Mouse (Mus musculus) T-helper 1 cell (primary cell): ENCODE data around the gene Mrc2.

Source experiments
- in situ Hi-C: fragments of 300-600 bp; cut with MboI, MseI; formaldehyde crosslinking; loops from one replicate; pipeline ENCODE4 v1.15.1; 2025; ENCODE audit warnings: high pct_unique_total_duplicates

Mrc2 gene

DNA sequence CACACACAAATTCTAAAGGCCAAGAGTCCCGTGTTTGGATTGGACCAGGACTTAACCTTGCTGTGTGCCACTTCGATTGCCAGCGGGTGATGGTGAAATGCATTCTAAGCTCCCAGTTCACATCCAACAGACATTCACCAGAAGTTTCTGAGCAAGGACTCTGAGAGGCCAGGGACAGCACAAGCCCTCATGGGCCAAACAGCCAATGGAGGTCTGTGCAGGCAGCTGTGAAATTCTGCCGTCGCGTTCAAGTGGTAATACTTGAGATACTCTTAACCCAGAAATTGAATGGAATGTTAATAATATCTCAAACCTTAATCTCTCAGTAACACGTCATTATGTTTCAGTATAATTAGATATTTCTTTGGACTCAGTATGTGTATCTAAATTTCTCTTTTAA, 17.8 kb downstream of the Mrc2 start:
- in situ Hi-C loops = no loop called here

DNA sequence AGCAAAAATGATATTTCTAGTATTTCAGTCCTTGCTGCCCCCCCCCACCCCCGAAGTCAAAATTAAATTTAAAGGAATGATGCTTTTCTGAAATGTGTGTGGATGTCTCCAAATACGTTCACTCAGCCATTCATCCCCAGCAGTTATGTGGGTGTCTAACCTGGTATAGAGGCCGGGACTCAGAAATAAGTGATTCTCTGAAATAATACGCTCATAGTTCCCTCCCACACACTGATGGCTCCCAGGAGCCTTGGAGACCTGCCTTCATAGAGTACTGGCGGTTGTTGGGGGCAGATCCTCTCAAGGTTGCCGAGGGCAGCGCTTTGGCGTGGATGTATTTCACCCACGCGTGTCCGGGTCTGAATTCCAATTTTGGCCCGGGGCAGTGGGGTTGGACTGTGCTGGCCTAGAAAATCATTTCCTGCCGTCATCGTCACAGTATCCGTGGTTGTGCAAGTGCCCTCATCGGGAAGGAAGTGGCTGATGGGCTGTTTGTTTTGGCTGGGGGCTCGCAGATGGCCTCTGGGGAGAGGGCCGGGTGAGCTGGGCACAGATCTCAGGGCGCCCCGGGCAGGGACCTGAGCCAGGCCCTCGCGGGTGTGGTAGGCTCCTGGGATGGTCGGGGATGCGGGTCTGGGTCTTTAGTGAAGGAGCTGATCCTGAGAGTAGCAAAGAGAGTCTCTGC, 19.0 kb downstream of the Mrc2 start:
- in situ Hi-C loops = no loop called here

DNA sequence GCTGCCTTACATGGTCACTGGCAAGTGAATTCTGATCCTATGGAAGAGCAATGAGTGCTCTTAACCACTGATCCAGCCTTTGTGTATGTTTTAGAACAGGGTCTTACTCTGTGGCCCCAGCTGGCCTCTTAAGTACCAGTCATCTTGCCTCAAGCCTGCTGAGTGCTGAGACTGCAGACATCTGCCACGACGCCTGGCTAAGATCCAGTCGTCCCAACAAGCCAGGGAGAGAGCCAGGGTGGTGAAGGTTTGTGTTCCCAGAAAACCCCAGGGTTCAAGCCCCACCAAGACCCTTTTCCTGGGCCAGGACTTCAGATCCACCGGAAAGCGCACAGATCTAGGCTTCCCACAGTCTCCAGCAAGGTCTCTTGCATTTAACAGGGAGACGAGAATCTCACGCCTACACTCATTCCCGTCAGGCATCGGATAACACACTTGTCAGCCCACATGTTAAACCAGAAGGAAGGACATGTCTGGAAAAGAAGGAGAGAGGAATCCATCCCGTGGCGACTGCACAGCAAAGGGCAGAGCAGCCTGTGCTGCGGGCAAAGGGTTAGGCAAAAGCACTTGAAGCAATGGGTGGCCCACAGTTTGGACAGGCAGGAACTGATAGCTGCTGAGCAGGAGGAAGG, 20.0 kb downstream of the Mrc2 start:
- in situ Hi-C loops = no loop called here

DNA sequence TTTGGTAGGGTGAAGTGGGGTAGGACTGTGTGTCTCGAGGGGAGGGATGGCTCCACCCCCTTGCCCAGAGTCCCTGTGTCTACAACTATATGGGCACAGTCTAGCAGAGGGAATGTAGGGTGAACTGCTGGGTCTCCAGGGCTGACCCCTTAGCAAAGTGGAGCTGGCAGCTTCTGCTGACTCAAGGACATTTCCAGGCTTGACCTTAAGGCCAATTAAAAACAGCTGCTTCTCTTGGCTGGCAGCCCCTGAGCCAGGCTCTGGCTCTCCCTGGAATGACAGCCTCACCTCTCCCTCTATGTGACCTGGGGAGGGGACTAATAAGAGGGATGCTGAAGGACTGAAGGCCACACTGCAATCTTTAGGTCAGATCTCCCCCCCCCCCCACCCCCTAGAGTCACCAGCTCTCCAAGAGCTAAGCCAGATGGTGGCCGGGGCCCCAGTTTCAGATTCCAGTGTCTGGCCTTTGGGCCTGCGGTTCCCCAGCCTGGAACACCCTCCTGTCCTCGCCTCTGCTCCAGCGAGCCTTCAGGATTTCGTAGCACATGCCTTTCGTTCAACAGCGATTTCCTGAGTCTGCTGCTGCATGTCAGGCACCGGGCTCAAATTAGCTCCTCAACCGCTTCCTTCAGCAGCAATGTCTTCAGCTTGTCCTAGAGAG, 20.7 kb downstream of the Mrc2 start:
- in situ Hi-C loops = no loop called here

DNA sequence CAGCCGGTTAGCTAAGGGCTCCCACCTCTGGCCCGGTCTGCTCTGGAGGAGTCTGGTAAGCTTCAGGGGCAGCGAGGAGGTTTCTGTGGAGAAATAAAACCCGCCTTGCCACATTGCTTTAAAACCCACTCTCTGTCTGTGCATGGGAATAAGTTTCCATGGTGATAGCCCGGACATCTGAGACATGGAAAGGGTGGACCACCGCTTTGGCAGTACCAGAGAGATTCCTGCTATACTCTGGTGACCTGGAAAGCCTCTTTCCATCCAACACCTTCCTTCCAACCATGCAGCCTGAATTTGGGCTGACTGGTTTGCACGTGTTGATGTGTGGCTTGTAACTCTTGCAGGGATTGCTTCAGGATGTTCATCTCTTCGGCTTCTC, 21.2 kb downstream of the Mrc2 start:
- in situ Hi-C loops = no loop called here

DNA sequence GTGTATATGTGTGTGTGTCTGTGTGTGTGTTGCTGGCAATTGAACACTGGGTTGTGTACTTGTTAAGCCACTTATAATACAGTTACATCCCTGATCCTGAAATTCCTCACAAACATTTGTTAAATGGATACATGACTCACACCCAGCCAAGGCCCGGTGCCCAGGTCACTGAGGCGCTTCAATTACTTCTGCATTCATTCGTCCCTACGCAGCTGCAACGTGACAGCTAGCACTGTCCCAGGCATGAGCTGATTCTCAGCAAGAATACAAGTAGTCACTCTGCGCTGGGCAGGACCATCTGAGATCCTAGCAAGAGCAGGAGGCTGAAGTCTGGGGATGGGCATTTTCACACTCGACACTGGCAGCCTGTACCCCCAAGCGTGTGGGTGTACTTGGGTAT, 22.9 kb downstream of the Mrc2 start:
- in situ Hi-C loops = no loop called here

DNA sequence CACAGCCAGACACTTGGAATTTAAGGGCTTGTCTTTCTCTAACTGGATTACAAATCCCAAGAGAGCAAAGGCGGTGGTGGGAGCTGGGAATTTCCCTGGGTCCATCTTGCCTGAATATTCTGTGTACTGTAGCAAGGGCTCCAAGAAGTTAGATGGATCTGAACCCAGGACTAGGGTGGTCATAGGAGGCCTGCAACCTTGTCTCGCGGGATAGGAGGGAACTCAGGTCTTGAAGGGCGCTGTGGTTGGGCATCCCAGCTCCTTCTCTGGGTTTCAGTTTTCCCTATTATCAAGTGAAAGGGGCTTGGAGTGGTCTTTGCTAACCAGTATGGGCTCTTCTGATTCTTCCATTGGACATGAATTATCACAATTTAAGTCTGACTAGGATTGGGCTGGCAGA, 23.7 kb downstream of the Mrc2 start:
- in situ Hi-C loops = no loop called here

DNA sequence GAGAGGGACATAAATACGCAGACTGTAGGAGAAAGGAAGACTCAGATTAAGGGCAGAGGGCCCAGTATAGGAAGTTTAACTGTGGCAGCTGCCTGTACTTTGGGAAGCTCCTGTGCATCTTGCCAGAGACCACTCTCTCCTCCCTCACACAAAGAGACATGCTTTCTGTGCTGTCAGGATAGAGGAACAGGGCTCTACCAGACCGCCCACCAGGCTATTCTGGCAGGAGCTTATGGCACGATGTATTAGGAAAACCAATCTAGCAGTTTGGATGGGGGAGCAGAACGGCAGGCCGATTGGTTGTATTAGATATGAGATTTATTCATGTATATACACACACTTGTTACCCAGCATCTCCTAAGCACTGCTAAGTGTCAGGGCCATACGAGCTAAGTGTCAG, 25.3 kb downstream of the Mrc2 start:
- in situ Hi-C loops = no loop called here

DNA sequence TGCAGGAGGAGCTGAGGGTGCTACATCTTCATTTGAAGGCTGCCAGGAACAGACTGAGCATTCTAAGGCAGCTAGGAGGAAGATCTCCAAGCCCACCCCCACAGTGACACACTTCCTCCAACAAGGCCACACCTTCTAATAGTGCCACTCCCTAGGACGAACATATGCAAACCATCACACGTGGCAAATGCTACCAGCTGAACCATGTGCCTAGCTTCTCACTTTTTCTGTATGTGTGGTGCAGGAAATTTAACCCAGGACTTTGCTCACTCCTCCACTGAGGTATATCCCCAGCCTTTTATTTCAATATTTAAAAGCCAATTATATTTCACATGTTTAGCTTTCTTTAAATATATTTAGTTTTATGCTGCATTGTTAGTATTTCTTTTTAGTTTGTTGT, 28.6 kb downstream of the Mrc2 start:
- in situ Hi-C loops = no loop called here

DNA sequence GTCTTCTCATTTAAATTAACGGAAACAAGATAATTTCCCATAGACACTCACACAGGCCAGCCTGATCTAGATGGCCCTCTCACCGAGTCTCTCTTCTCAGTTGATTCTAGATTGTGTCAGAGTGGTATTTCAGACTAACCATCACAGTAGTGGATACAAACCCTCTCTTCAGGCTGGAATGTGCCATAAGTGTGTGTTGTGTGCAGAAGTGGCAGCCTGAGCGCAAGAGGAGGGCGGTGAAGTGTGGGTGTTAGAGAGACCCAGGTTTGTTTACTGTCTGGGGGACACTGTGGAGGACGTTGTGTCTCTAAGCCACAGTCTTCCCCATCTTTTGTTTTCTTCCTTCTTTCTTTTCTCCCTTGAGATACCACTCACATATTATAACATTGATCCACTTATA, 31.1 kb downstream of the Mrc2 start:
- in situ Hi-C loops = no loop called here

DNA sequence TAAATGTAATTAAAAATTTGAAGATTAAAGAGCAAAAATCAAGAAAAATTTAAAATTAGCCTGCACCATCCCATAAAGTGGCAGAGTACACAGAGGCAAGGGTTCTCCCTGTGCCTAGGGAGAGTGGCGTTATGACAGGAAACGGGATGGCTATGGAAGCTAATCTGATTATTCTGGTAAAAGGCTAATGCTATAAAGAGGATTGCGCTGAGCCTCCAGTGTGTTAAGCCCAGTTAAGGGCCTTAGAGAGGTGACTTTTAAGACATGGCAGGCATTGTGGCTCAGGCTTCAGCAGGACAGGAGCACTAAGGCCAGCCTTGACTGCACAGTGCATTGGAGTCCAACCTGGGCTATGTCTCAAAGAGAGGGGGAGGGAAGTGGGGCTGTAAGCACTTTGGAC, 34.7 kb downstream of the Mrc2 start:
- in situ Hi-C loops = no loop called here

DNA sequence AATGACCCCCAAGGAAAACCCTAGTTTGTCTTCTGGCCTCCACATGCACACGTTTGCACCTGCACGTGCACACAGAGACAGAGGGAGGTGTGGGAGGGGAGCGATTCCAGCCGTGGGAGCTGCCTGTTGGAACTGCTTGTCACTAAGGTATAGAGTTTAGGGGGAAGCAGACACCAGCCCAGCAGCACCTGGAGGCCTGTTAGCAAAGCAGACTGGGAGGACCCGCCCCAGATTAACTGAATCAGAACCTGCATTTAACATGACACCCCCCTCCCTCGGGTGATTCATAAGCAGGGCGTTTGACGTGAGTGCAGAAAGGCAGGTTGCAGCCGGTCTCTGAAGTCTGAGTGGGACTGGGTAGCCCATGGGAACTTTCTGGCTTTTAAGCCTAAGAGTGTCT, 37.5 kb downstream of the Mrc2 start:
- in situ Hi-C loops = no loop called here

DNA sequence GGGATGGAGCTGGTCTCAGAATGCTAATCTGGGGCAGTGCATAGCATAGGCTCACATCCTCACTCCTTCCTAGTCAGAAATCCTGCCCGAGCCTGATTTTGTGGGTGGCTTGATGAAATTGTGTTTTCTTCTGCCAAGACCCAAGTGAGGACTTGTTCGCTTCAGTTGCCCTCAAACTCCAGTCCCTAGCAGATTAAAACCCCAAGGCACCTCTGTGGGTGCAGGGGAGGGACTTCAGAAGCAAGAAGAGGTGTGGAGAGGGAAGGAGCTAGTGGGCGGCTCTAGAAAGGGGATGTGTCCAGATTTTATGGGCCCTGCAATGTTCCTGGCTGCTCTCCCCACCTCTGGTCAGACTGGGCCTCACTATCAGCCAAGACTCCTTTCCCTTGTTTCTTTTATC, 38.7 kb downstream of the Mrc2 start:
- in situ Hi-C loops = no loop called here

DNA sequence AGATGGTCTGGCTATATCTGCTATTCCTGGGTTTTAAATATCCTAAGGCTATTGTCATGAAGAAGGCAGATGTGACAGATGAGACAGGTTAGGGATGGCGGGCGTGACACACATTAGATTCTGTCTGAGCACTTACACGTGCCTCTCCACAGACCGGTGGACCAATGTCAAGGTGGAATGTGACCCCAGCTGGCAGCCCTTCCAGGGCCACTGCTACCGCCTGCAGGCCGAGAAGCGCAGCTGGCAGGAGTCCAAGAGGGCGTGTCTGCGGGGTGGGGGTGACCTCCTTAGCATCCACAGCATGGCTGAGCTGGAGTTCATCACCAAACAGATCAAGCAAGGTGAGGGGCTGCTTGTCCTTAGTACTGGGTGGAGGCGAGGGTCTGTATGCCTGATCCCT, 39.3 kb downstream of the Mrc2 start:
- in situ Hi-C loops = no loop called here

DNA sequence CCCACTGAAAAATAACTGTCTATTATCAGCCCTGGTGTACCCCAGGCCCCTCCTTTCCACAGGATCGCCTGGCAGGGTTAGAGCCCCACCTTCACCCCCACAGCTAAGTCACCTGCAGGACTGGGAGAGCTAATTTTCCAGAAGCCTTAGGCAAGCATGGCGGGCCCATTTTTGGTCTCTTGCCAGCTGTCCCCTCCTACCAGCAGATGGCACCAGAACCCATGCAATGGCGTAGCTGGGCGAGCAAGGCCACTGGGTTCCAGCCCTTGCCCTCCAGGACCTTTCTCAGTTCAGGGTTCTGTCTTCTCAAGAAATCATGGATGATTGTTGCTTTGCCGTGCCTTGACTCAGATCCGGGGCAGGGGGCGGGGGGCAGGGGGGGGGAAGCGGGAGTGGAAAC, 40.0 kb downstream of the Mrc2 start:
- in situ Hi-C loops = no loop called here

DNA sequence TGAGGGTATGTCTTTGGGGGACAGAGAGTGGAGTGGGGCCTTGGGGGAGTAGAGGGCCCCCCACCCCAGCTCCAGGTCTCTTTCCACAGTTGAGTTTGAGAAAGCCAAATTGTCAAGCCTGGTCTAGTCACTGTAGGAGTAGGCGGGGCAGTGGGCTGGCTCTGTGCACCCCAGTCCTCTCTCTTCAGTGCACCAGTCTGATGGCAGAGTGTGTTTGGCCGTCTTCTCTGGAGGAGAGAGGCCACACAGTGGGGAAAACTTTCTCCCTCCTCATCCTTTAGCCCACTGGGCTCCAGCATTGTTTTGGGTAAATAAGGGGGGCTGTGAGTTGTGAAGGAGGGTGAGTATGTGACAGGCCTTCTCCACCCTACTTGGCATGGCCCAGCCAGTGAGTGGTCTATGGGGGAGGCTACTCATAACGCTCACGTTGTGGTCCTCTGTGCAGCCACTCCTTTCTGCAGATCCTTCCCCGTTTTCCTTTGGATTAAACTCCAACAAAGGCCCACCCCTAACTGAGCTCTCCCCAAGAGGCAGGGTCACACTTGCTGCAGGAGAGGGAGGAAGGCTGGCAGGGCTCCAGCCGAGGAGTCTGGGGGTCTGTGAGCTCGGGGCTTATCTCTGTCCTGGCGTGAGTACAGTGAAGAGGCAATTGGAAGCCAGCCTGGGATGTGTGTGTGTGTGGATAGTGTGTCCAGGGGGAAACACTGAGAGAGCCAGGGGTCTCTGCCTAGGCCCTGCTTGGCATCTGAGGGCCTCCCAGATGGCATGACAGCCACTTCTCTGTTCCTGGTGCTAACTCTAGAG, 41.6 kb downstream of the Mrc2 start:
- in situ Hi-C loops = no loop called here

DNA sequence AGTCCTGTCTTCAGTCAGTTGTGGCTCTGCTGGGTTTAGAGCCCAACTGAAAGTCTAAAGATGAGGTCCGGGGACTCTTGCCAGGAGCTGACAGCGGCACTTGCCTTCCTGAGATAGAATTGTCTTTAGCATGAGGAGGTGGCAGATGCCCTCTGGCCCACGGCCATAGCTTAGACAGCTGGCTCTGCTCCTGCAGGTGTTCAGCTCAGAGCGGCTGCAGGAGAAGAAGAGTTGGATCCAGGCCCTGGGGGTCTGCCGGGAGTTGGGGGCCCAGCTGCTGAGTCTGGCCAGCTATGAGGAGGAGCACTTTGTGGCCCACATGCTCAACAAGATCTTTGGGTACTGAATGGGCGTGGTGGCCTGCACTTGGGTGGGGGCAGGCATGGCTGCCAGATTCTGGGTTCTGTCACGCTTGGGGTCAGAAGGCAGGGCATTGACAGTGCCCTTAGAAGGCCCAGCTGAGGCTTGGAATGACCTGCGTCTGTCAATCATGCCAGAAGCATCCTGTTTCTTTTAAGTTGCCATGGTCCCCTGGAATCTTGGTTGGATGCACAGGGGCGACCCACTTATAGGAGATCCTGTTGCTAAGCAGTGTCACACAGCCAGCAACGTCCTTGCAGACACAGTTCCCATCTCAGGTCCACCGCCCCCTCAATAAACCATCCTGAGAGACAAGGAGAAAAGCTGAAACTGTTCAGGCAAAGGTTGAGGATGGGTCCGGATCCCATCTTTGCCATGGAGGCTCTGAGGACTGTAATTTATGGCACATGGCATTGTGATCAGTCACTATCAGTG, 46.4 kb downstream of the Mrc2 start:
- in situ Hi-C loops = no loop called here

DNA sequence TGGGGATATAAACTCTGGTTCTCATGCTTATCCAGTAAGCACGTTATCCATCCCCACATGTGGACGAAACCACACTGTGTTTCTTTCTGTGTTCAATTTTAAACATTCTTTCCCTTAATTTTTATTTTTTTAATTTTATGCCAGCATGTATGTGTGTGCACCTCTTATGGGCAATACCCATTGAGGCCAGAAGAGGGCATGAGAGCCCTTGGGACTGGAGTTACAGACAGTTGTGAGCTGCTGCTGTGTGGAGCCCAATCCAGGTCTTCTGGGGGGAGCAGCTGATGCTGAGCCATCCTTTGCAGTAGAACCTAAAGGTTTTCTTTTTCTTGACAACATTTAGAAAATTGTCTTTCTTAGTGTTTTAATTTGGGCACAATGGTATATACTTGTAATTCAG, 52.8 kb downstream of the Mrc2 start:
- in situ Hi-C loops = loop anchor here (5.0 kb wide), 1 partner anchor 247 kb away; no protein-coding TSS in a partner anchor

DNA sequence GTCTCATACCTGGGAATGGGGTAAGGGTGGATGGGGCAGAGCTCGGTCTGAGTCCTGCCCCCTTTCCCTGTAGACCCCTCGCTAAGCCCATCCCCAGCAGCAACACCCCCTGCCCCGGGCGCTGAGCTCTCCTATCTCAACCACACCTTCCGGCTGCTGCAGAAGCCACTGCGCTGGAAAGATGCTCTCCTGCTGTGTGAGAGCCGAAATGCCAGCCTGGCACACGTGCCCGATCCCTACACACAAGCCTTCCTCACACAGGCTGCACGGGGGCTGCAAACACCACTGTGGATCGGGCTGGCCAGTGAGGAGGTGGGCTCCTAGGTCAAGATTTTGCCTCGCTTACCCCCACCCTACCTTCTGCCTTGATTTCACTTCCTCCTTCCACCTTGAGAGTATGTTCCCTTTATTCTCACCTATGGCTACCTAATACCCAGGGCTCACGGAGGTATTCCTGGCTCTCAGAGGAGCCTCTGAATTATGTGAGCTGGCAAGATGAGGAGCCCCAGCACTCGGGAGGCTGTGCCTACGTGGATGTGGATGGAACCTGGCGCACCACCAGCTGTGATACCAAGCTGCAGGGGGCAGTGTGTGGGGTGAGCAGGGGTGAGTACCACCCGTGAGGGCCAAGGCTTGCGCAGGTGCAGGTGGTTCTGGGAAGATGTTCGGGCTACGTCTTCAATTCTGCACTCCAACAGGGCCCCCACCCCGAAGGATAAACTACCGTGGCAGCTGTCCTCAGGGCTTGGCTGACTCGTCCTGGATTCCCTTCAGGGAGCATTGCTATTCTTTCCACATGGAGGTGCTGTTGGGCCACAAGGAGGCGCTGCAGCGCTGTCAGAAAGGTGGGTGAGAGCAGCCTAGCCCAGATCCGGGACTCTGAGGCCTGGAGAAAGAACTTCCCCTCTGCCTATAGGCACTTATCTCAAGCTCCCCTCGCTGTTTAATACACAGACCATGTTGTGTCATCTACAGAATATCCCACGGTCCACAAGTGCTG, 55.0 kb downstream of the Mrc2 start:
- in situ Hi-C loops = loop anchor here (5.0 kb wide), 1 partner anchor 245 kb away; no protein-coding TSS in a partner anchor

DNA sequence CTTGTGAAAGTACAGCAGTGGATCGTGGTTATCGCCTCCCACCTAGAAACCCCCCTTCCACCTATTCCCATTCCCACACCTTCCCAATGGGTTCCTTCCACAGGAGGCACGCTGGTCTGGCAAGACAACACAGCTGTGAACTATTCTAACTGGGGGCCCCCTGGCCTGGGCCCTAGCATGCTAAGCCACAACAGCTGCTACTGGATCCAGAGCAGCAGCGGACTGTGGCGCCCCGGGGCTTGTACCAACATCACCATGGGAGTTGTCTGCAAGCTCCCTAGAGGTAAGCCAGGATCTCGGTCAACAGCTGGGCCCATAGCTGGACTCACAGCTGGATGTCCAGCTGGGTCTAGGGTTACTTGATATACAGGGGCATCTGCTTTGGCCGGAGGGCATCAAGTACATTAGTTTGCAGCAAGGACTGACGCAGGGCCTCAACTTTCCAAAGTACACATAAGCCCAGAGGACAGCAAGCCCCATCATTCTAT, 56.1 kb downstream of the Mrc2 start:
- in situ Hi-C loops = loop anchor here (5.0 kb wide), 1 partner anchor 244 kb away; no protein-coding TSS in a partner anchor
